Mouse (Mus musculus): ENCODE measurements around the gene Glrx.

DNA sequence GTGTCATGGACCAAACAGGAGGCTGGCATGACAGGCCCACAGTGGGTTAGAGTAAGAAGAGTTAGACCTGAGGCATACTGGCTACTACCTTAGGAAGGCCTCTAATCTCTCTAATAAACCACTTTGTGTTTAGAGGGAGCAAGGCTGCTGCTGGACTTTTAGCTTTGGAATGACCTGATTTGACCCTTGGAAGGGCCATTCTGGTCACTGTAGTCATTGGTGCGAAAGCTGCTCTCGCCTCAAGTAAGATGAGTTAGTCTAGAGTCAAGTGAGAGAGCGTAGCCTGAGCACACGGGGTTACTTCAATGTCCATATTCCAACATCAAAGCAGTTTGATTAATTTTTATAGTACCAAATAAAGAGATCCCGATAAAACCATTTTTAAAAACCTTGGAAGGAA is 3.7 kb downstream of the Glrx start:
- no peak for TF ChIP-seq POLR2A (IDR thresholded peaks at IDR 0.05; ENCODE audit: borderline replicate concordance, insufficient read depth, low read length)
- TF ChIP-seq CTCF (IDR thresholded peaks at IDR 0.05; ENCODE audit: borderline replicate concordance, insufficient read depth, low read depth, low read length): no peak
